Mouse (Mus musculus) E14TG2a.4 (cell line): ENCODE results near the gene Ddx49.

Experiments used
- H3K27me3 ChIP-seq: 2 replicates; pipeline ENCODE4 v1.6.1; 2014; ENCODE audit warnings: low read length, control low read depth; ENCODE audit not compliant: insufficient read depth
- H3K36me3 ChIP-seq: 2 replicates; pipeline ENCODE4 v1.6.1; 2014; ENCODE audit warnings: low read length, control low read depth; ENCODE audit not compliant: insufficient read depth
- H3K4me1 ChIP-seq: replicated peaks from 2 replicates; pipeline ENCODE4 v1.6.1; 2014; ENCODE audit warnings: low read depth, low read length, control low read depth
- H3K4me3 ChIP-seq: replicated peaks from 2 replicates; pipeline ENCODE4 v1.5.1; 2014; ENCODE audit warnings: mild to moderate bottlenecking, low read length
- H3K9me3 ChIP-seq: 2 replicates; pipeline ENCODE4 v1.6.1; 2014; ENCODE audit warnings: low read length, control low read depth
- CTCF ChIP-seq: conservative IDR thresholded peaks from 2 replicates; pipeline ENCODE4 v1.5.1; 2014; ENCODE audit warnings: low read length
- NANOG ChIP-seq: IDR thresholded peaks from 2 replicates; pipeline ENCODE4 v1.6.1; 2014; ENCODE audit warnings: borderline replicate concordance, low read length, mixed read lengths
- POU5F1 ChIP-seq: IDR thresholded peaks from 2 replicates; pipeline ENCODE4 v1.6.1; 2014; ENCODE audit warnings: low read length, borderline replicate concordance

Ddx49 gene

GRCm38 (mm10) chr8:70258600-70258999, 43.7 kb downstream of the Ddx49 start:
- no peaks in the 10 kb centered on the region for H3K9me3 ChIP-seq

GRCm38 (mm10) chr8:70257456-70257855, 44.8 kb downstream of the Ddx49 start:
- H3K36me3 ChIP-seq: peaks cover 100% of the 10 kb centered on the region
- no peaks in the 10 kb centered on the region for H3K9me3 ChIP-seq
- no peaks in the 10 kb centered on the region for H3K27me3 ChIP-seq
- TF ChIP-seq CTCF (no peak), POU5F1 (no peak), NANOG (no peak)
- no peak overlapping the region for H3K4me3 ChIP-seq
- H3K4me1 ChIP-seq: peaks cover 43% of the 10 kb centered on the region

More at GRCm38 (mm10) chr8:70258600-70258999, 43.7 kb downstream of the Ddx49 start:
- Histone ChIP-seq H3K27me3 (no peaks in the 10 kb centered on the region), H3K4me1 (peaks cover 40% of the 10 kb centered on the region), H3K4me3 (no peak overlapping the region), H3K36me3 (peaks cover 100% of the 10 kb centered on the region)
- TF ChIP-seq NANOG (no peak), POU5F1 (no peak), CTCF (no peak)

GRCm38 (mm10) chr8:70254628-70255027, 47.7 kb downstream of the Ddx49 start:
- Histone ChIP-seq H3K27me3 (no peaks in the 10 kb centered on the region), H3K4me1 (peaks cover 48% of the 10 kb centered on the region)
- TF ChIP-seq POU5F1 (no peak), NANOG (no peak), CTCF (no peak)

GRCm38 (mm10) chr8:70247841-70248240, 54.4 kb downstream of the Ddx49 start:
- H3K4me1 ChIP-seq: peaks cover 21% of the 10 kb centered on the region
- peaks cover 98% of the 10 kb centered on the region for H3K36me3 ChIP-seq
- no peaks in the 10 kb centered on the region for H3K27me3 ChIP-seq
- no peak overlapping the region for H3K4me3 ChIP-seq
- H3K9me3 ChIP-seq: no peaks in the 10 kb centered on the region
- TF ChIP-seq NANOG (no peak), CTCF (no peak), POU5F1 (no peak)

More at GRCm38 (mm10) chr8:70254628-70255027, 47.7 kb downstream of the Ddx49 start:
- peaks cover 100% of the 10 kb centered on the region for H3K36me3 ChIP-seq
- H3K4me3 ChIP-seq: no peak overlapping the region
- H3K9me3 ChIP-seq: no peaks in the 10 kb centered on the region

- Histone ChIP-seq H3K27me3 (no peaks in the 10 kb centered on the region), H3K9me3 (no peaks in the 10 kb centered on the region), H3K4me3 (no peak overlapping the region), H3K36me3 (peaks cover 98% of the 10 kb centered on the region), H3K4me1 (peaks cover 17% of the 10 kb centered on the region)
- TF ChIP-seq NANOG: no peak
- no peak for TF ChIP-seq CTCF
- TF ChIP-seq POU5F1: no peak
Observed at GRCm38 (mm10) chr8:70246622-70247021, 55.7 kb downstream of the Ddx49 start.
